Mouse (Mus musculus) adrenal gland, postnatal 36 days (tissue): Measurements from ENCODE around the gene Anxa6. TPM values are rescaled to one million over a fixed set of nuclear protein-coding genes. Genes with fewer than 3 reads are reported as not detected.
A peak's percentile ranks its signal among the peaks of the same experiment; 100 is the strongest.

Experiments
- DNase-seq, 2 experiments: peaks; one replicate each; pipeline ENCODE4 v3.0.0; 2021; ENCODE audit warnings: mixed read lengths in 1 of 2
- total RNA-seq, 2 experiments: library from RNA; stranded (reverse); gene quantifications; 2 replicates each; pipeline ENCODE4 v1.2.3; 2021

The Anxa6 gene
- total RNA-seq, 2 experiments from 2014 or later = 114 to 115 TPM

- DNase-seq = peak; percentile 63 to 76
These were observed 35.0 kb downstream of the Anxa6 start for GRCm38 (mm10) chr11:54998284-54998683.

GRCm38 (mm10) chr11:54996176-54996575 is 37.1 kb downstream of the Anxa6 start:
- no peak for DNase-seq

- DNase-seq = no peak
These were observed 43.3 kb downstream of the Anxa6 start for GRCm38 (mm10) chr11:54989920-54990319.

- DNase-seq = no peak
These were observed 44.4 kb downstream of the Anxa6 start for GRCm38 (mm10) chr11:54988754-54989349.

- peak; percentile 25 to 28 for DNase-seq
These were observed 45.3 kb downstream of the Anxa6 start for GRCm38 (mm10) chr11:54987974-54988373.

- DNase-seq = no peak
These were observed 48.2 kb downstream of the Anxa6 start for GRCm38 (mm10) chr11:54985086-54985485.

- DNase-seq = no peak
These were observed 48.7 kb downstream of the Anxa6 start for GRCm38 (mm10) chr11:54984581-54984980.

GRCm38 (mm10) chr11:54984085-54984484 is 49.2 kb downstream of the Anxa6 start:
- peak; percentile 75 to 76 for DNase-seq

GRCm38 (mm10) chr11:54982520-54982919 is 50.7 kb downstream of the Anxa6 start:
- no peak for DNase-seq

GRCm38 (mm10) chr11:54981630-54982029 is 51.6 kb downstream of the Anxa6 start:
- DNase-seq = no peak

- DNase-seq = no peak
These were observed 55.8 kb downstream of the Anxa6 start for GRCm38 (mm10) chr11:54977385-54977937.

- no peak for DNase-seq
These were observed 56.9 kb downstream of the Anxa6 start for GRCm38 (mm10) chr11:54976351-54976750.

GRCm38 (mm10) chr11:54975756-54976155 is 57.5 kb downstream of the Anxa6 start:
- no peak for DNase-seq

- no peak for DNase-seq
These were observed 57.9 kb downstream of the Anxa6 start for GRCm38 (mm10) chr11:54975340-54975739.

GRCm38 (mm10) chr11:54974639-54975038 is 58.6 kb downstream of the Anxa6 start:
- DNase-seq = no peak

- peak; percentile 48 to 78 for DNase-seq
These were observed 59.6 kb downstream of the Anxa6 start for GRCm38 (mm10) chr11:54973481-54974212.

GRCm38 (mm10) chr11:54972789-54973188 is 60.5 kb downstream of the Anxa6 start:
- no peak for DNase-seq

GRCm38 (mm10) chr11:54972049-54972723 is 61.1 kb downstream of the Anxa6 start:
- DNase-seq = no peak

- no peak for DNase-seq
These were observed 61.7 kb downstream of the Anxa6 start for GRCm38 (mm10) chr11:54971365-54972048.

- no peak for DNase-seq
These were observed 68.0 kb downstream of the Anxa6 start for GRCm38 (mm10) chr11:54965234-54965633.

GRCm38 (mm10) chr11:54962810-54963209 is 70.4 kb downstream of the Anxa6 start, which contains the start of gene Tnip1:
Tnip1 (minus strand) TSS chr11:54962917.
- peak; percentile 71 to 77 for DNase-seq

GRCm38 (mm10) chr11:54961921-54962320 is 71.3 kb downstream of the Anxa6 start:
- peak in 1 of 2 experiments; percentile 59 for DNase-seq
